Mouse (Mus musculus) spleen, adult 2 months (tissue): ENCODE results near the gene Cbx8. TPM values are rescaled to one million over a fixed set of nuclear protein-coding genes. Genes with fewer than 3 reads are reported as not detected.

ENCODE experiments used
- DNase-seq, 2 experiments: peaks; one replicate each; pipeline versions ENCODE4 v3.0.0 to v3.0.0-alpha.2; 2012 to 2021; ENCODE audit warnings: low spot score in 2 of 2, low read depth in 1 of 2
- H3K27ac ChIP-seq: fragments of 200-500 bp; 2 replicates; pipeline ENCODE4 v1.5.1; 2012; ENCODE audit warnings: low read length, inconsistent platforms; ENCODE audit not compliant: insufficient read depth
- H3K27me3 ChIP-seq: fragments of 200-500 bp; 2 replicates; pipeline ENCODE4 v1.6.1; 2012; ENCODE audit warnings: mild to moderate bottlenecking, moderate library complexity, low read length, inconsistent platforms; ENCODE audit not compliant: control insufficient read depth, insufficient read depth
- H3K36me3 ChIP-seq: fragments of 200-500 bp; 2 replicates; pipeline ENCODE4 v1.6.1; 2012; ENCODE audit warnings: mild to moderate bottlenecking, low read length, inconsistent platforms; ENCODE audit not compliant: control insufficient read depth, insufficient read depth
- H3K4me1 ChIP-seq: fragments of 200-500 bp; 2 replicates; pipeline ENCODE4 v1.6.1; 2011; ENCODE audit warnings: inconsistent platforms; ENCODE audit not compliant: control insufficient read depth, insufficient read depth, insufficient read length
- H3K4me3 ChIP-seq: fragments of 200-500 bp; 2 replicates; pipeline ENCODE4 v1.5.1; 2011; ENCODE audit warnings: mild to moderate bottlenecking, inconsistent platforms; ENCODE audit not compliant: insufficient read depth, insufficient read length; ENCODE audit errors: extremely low read depth
- CTCF ChIP-seq: fragments of 200-500 bp; IDR thresholded peaks from 2 replicates; pipeline ENCODE4 v1.5.1; 2011; ENCODE audit warnings: mild to moderate bottlenecking, inconsistent platforms; ENCODE audit not compliant: insufficient read depth, insufficient read length, insufficient replicate concordance; ENCODE audit errors: extremely low read depth
- POLR2A ChIP-seq: fragments of 200-500 bp; IDR thresholded peaks from 2 replicates; pipeline ENCODE4 v1.6.1; 2011; ENCODE audit warnings: low read depth, low read length, inconsistent platforms
- WGBS: fragments of 180-500 bp; shearing (Covaris S2); methylation state at CpG from one replicate; pipeline ENCODE4 v1.1.7; 2018; 5-methylcytosine and 5-hydroxymethylcytosine counted together
- polyA plus RNA-seq: library from polyadenylated mRNA; depleted of rRNA; stranded (reverse); fragments of >200 nt; gene quantifications from 2 replicates; pipeline ENCODE4 v1.2.3, GENCODE M21; 2012

The Cbx8 gene
- polyA plus RNA-seq, 1 experiment: 4.5 TPM

DNA sequence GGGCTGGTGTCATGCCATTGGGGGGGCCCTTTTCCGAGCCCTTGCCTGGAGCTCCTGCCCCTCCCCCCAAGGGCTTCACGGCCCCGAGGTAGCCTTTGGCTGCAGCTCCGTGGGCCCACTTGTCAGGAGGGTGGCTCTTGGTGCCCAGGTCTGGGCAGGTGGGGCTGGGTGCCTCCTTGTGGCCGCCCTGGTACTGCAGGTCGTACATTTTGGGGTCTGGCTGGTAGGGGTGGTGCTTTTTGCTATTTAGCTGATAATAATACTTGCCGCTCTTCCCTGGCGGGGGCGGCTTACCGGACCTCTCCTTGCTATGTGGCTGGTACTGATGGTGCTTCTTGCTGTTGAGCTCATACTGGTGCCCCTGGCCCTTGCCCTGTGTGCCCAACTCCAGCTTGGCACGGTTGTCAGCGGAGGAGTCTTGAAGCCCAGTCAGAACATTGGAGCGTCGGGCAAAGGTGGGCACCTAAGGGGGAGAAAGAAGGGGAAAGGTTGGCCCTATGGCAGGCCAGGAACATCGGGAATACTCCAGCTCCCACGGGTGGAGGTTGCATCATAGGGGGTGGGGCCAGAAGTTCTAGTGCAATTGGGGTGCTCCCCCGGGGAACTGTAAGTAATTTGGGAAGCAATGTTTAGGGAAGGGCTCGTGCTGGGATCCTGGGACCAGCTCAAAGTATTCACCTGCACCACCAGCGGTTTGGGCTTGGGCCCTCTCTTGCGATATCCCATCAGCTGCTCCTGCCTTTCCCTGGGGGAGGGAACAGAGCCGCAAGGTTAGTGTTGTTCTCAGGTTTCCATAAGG lies 41.3 kb upstream of the Cbx8 start:
- Histone ChIP-seq H3K36me3 (peaks cover 26% of the 10 kb centered on the region), H3K27ac (no peak overlapping the region), H3K4me1 (peaks cover 12% of the 10 kb centered on the region), H3K27me3 (no peaks in the 10 kb centered on the region), H3K4me3 (no peak overlapping the region)
- TF ChIP-seq POLR2A (no peak), CTCF (peak; percentile 61; the same call in 1 of the 2 replicates)
- peak in 1 of 2 experiments; percentile 63 for DNase-seq
- WGBS: 78% methylated on average over 21 of the region's 21 CpGs

DNA sequence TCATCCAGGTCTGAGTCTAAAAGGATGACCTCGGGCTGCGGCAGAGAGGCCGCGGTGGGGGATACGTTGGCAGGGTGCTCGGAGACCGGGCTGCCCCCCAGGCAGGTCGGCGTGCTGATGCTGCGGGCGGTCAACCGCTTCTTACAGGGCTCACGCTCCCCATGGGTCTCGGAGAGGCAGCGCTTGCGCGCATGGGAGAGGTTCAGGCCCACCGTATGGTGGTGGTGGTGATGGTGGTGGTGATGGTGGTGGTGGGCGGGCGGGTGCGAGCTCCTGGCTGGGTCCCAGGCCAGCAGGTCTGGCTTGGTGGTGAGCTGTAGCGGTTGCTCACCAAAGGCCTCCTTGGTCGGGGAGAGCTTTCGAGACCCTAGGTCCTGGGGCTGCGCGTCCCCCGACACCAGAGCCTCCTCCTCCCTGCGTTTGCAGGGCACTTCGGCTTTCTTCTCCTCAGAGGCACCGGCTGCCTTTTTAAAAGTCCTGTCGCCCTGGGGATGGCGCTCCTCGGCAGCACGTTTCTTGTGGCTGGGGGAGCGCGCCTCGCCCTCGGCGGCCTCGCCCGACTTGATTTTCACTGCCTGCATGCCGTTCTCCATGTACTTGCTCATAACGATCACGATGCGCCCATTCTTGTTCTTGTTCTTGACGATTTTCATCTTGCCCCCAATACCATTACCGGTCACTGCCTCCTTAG lies 40.5 kb upstream of the Cbx8 start:
- Histone ChIP-seq H3K27ac (no peak overlapping the region), H3K4me1 (peaks cover 8% of the 10 kb centered on the region), H3K36me3 (peaks cover 26% of the 10 kb centered on the region), H3K4me3 (no peak overlapping the region), H3K27me3 (no peaks in the 10 kb centered on the region)
- 95% methylated on average over 46 of the region's 47 CpGs for WGBS
- no peak for TF ChIP-seq POLR2A
- no peak for TF ChIP-seq CTCF
- no peak for DNase-seq

DNA sequence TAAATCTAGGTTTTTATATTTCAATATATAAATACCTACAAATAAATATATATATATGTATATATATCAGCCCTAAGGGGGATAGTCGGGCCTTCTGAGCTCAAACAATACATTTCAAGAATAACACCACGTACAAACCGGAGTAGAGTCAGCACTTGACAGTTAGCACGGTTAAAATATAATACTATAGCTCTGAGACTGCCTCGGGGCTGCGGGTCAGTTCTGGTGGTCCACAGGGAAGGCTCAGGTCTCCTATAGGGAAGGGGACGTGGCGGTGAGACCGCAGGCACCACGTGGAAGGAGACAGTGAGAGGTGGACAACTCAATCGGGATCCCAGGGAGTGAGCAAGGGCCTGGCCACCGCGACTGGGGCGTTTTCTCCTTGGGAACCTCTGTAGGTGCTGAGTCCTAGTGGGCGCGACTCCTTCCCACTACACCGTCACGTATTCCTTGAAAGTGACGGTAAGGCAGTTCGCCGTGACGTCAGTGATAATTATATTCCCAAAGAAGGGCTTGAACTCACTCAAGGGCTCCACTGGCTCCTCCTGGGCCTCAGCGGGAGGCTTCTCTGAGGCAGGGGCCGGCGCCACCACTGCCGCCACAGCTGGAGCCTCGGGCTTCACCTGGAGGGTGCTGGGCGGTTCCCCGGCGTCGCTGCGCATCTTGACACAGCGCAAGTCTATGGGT lies 39.8 kb upstream of the Cbx8 start:
- WGBS: 94% methylated on average over 33 of the region's 33 CpGs
- no peak for TF ChIP-seq CTCF
- no peak for TF ChIP-seq POLR2A
- no peak for DNase-seq

DNA sequence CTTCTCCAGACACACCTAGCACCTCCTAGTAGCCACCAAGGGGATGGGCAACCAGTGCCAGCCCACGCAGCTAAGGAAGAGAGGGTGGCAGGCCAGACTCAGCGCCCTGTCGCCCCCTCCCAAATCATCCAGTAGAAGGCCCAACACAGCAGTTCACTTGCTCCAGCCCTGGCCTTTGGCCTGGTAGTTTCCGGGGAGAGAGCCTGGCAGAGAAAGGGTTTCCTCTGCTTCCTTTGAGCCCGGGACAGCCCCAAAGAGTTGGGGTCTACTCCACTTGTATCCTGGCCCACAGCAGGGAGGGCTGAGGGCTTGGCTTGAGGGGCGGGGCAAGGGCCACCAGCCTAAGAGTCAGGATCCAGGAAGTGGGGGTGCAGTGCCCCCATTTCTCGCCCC lies 38.7 kb upstream of the Cbx8 start:
- H3K4me1 ChIP-seq: peaks cover 14% of the 10 kb centered on the region
- H3K27me3 ChIP-seq: no peaks in the 10 kb centered on the region
- no peak for DNase-seq
- no peak overlapping the region for H3K4me3 ChIP-seq
- peaks cover 26% of the 10 kb centered on the region for H3K36me3 ChIP-seq
- TF ChIP-seq POLR2A (no peak), CTCF (no peak)
- peak overlapping the region; percentile 7; the same call in 1 of the 2 replicates for H3K27ac ChIP-seq
- 82% methylated on average over 7 of the region's 7 CpGs for WGBS

More for the DNA sequence above, 39.8 kb upstream of the Cbx8 start:
- no peak overlapping the region for H3K4me3 ChIP-seq
- peaks cover 13% of the 10 kb centered on the region for H3K4me1 ChIP-seq
- no peak overlapping the region for H3K27ac ChIP-seq
- no peaks in the 10 kb centered on the region for H3K27me3 ChIP-seq
- peaks cover 26% of the 10 kb centered on the region for H3K36me3 ChIP-seq

DNA sequence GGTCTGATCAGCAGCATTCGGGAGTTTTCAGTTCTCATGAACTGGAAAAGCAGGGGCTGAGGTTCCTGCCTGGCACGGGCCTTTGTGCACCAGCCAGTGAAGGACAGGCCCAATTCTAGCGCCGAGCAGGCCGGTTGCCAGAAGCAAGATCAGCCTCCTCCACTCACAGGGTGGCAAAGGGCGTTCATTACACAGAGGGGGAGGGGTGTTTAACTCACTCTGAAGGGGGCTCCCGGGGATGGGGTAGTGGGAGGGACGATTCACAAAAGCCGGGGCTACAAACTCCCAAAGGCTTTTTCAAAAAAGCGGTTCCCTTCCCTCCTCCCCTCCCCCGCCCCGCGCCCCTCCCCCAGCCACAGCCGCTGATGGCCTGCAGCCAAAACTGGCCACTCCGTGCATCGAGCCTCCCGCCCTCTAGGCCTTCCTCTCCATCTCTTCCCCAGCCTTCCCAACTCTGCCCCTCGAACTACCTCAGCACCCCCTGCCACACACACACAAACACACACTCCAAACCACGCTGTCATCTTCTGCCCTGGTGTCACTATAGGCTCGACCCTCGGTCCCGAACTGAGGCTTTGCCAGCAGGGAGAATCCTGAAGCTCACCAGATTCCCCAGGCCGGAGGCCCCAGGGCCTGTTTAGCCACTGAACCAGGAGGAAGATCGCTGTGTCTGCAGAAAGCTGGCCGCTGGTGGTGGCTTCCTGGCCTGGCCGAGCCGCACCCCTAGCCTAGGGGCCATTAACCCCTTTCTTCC lies 38.1 kb upstream of the Cbx8 start:
- no peak for DNase-seq
- Histone ChIP-seq H3K36me3 (peaks cover 26% of the 10 kb centered on the region), H3K4me1 (peaks cover 10% of the 10 kb centered on the region), H3K27me3 (no peaks in the 10 kb centered on the region), H3K27ac (peak overlapping the region; percentile 7; the same call in 1 of the 2 replicates), H3K4me3 (no peak overlapping the region)
- WGBS: 73% methylated on average over 24 of the region's 27 CpGs
- TF ChIP-seq POLR2A: no peak

DNA sequence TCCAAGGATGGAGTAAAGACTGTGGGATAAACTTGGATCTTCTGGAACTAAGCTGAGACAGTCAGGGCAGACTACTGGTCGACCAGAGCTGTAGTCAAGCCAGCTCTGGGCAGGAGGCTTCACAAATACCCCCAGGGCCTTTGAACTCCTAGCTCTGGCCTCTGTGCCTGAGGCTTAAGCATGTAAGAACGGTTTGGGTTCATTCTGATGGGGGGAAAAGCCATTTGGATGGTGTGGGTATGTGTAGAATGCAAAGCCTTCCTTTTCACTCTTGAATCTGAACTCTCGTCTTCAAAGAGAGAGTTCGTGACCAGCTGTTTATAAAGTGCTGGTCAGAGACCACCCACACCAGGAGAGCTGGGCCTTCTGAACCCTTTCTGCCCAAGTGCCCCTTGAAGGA lies 37.0 kb upstream of the Cbx8 start:
- WGBS: 91% methylated on average over 4 of the region's 4 CpGs
- DNase-seq: no peak
- no peak overlapping the region for H3K27ac ChIP-seq
- H3K4me1 ChIP-seq: peaks cover 9% of the 10 kb centered on the region
- no peak overlapping the region for H3K4me3 ChIP-seq
- TF ChIP-seq POLR2A: no peak
- no peak for TF ChIP-seq CTCF
- H3K27me3 ChIP-seq: no peaks in the 10 kb centered on the region
- H3K36me3 ChIP-seq: peaks cover 26% of the 10 kb centered on the region
